Mouse (Mus musculus) CH12.LX (cell line): ENCODE data around the gene Fgfr2.

ENCODE experiments used
- BHLHE40 ChIP-seq: IDR thresholded peaks from 2 replicates; pipeline ENCODE4 v1.6.1; 2011; ENCODE audit warnings: mild to moderate bottlenecking, low read depth, low read length, improper control_type of control experiment
- MAX ChIP-seq: IDR thresholded peaks from 2 replicates; pipeline ENCODE4 v1.6.1; 2011; ENCODE audit warnings: low read length, improper control_type of control experiment
- POLR2A ChIP-seq: IDR thresholded peaks from 2 replicates; pipeline ENCODE4 v1.6.1; 2011; ENCODE audit warnings: low read depth, mild to moderate bottlenecking, improper control_type of control experiment, low read length
- RAD21 ChIP-seq: IDR thresholded peaks from 2 replicates; pipeline ENCODE4 v1.6.1; 2011; ENCODE audit warnings: low read depth, mild to moderate bottlenecking, low read length, improper control_type of control experiment, moderate library complexity

- TF ChIP-seq BHLHE40 (no peak), MAX (no peak), RAD21 (no peak), POLR2A (no peak)
These were observed 2156.7 kb downstream of the Fgfr2 start for GRCm38 (mm10) chr7:130966451-130966850.
